Mouse (Mus musculus) cerebellum, adult 9-10 months (tissue): Measurements from ENCODE around the gene B3gnt9.
A peak's percentile ranks its signal among the peaks of the same experiment; 100 is the strongest.
"Not testable (repeated sequence)": the region's sequence is repeated elsewhere in the genome, so short reads cannot be mapped to it uniquely, and the experiment has no call there.

Source experiments
- DNase-seq: peaks from one replicate; pipeline ENCODE4 v3.0.0; 2022

Gene B3gnt9

DNA sequence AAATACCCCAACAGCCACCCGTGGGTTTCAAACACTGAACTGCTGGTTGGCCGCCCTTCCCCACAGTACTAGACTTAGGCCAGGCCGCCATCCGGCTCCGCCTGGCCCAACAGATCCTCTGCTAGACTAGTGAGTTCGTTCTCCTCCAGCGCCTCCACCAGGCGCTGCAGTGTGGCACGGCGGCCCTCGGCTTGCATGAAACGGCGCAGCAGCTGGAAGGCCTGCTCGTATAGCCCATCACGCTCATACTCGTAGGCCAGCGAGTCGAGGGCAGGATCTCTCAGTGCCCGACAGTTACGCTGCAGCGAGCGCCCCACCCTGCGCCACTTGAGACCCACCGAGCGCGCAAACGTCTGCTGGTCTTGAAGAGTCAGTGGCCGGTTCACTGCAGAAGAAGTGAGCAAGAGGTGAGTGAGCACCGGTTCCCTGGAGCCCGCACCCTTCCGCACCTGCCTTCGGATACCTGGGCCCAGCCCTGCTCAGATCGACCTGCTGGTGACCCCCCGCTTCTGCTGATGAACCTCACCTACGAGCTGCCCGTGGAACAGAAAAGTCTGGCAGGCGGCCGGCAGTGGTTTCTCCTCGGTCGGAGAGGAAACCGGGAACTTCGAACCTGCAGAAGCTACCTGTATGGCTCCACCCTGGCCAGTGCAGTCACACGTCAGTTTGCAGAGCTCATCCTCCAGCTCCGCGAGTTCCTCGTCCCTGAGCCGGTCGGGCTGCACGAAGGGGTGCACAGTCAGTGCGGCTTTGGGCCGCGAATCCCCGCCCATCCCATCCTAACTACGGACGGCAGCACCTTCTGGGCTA is 4.2 kb upstream of the B3gnt9 start:
- peak; percentile 39 for DNase-seq

DNA sequence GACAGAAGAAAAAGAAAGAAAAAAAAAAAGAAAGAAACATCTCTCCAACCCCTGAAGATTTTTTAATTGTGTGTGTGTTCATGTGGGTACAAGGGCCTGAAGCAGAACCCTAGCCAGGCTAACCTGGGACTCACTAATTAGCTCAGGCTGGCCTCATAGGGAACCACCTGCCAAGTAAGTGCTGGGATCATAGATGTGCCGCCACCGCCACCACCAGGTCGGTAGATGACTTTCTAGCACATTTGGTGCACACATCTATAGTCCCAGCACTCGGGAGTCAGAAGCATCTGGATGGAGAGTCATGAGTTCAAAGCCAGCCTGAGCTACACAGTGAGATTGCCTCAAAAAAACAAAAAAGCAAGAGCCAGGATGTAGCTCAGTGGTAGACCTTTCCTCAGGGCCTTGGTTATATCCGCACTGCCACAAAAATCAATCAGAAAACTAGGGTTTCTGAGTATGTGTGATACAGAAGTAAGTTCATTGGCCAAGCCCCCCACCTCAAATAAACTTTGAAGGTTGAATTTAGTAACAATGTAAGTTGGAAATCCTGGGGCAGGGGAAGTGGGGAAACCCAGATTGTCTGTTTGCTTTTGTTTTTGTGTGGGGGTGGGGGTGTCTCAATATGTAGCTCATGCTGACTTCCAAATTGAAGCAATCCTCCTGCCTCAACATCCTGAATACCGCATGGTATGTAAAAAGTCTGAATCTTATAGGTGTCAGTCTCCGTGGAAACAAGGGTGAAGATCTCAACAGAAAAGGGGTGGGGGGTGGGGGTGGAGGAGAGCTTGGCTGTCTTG is 2.6 kb upstream of the B3gnt9 start:
- DNase-seq: peak; percentile 17

DNA sequence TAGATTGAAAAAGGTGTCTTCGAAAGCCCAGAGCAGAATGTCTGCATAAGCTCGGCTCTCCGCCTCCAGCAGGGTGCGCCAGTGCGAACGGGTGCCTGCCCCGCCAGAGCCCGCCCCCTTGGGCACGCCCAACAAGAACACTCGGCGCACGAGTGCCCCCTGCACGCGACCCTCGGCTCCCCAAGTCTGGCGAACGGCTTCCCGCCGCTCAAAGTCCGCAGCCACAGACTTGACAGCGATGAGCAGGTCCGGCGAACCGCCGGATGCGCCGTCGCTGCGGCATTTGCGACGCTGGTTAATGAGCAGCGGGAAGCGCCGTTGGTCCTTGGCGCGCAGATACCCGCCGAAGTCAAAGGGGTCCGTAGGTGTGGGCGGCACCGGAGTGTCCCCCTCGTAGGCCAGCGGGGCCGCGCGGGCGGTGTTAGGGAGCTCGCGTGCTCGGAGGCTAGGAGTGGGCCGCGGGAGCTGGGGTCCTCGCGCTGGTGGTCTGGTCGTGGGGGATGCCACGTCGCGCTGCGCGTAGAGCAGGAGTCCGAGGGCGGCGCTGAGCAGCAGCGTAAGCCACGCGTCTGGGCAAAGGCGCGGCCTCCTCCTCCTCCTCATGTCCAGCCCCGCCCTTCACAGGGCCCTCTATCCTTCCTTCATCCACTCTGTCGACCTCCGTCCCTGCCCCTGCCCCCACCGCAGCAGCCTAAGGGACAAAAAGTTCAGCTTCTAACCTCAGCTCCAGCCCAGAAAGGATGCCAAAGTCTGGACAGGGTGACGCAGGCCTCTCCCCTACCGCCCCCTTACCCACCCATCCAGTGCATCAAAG is 594 bp downstream of the B3gnt9 start:
- DNase-seq: peak; percentile 81

GRCm38 (mm10) chr8:105253766-105254151 is 1.2 kb downstream of the B3gnt9 start:
- DNase-seq: no peak

DNA sequence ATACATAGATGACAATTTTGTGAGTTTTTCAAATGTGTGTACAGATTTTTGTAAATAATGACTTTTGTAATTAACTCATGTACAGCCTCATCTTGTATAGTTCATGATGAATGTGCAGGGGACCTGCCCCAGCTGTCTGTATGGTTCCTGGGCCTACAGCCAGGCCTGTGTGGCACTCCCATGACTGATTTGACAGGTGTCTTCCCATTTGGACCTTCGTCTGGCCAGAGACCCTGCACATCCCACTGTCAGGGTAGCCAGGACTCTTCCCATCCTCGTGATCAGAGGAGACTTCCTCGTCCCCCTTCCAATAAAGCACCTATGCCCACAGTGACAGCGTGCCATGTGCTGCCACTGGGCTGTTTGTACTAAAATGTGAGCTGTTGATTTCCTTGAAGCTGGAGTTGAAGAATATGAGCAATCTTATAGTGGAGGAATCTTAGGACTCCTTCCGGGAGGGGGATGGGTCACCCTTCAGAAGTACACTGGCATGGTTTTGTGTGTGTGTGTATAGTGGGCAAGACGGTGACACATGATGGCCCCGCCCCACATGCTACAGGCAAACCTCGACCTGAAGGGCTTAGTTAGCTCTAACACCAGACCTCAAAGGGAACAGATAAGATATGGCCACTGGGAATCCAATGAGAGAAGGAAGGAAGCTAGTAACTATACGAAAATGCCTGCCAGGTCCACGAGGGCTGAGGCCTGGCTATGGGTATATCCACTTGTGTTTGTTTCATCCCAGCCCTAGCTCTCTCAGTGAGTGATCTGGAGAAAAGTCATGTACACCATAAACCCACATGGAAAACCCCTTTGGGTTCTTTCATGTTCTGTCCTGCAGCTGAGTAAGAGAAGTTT is 2.0 kb downstream of the B3gnt9 start:
- peak; percentile 23 for DNase-seq

DNA sequence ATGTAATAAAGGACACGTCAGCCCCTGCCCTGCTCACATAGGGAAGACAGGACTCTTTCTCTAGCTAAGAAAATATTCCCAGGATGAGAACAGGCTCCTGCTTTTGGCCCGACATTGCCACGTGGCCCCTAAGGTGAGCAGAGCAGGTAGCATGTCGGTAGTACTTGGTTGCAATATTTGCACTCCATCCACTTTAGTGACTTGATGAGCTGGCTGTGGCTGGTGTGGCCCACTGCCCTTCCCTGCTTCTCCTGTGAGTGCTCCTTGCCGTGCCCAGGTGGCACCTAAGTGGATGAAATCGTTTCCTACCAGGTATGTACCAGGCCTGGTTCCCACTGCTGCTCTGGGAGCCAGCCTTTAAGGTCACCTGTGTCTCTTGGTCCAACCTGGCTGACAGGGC is 3.0 kb downstream of the B3gnt9 start:
- DNase-seq: no peak

DNA sequence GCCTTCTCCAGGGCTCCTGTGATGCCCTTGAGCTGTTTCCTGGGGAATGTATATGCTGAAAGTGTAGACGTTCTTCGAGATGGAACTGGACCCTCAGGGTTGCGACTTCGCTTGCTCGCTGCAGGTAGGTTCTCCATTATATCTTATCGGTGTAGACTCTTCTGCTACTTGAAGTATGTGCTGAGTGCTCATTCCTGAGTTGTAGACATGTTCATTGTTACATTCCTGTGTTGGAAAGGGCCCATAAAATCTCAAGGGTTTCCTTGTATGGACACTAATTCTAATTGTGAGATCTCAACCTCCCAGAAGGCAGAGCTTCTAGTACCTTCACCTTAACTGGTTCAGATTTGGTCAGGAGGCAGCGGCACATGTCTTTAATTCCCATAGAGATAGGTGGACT is 13.9 kb downstream of the B3gnt9 start:
- no peak for DNase-seq

GRCm38 (mm10) chr8:105237442-105238142 is 17.4 kb downstream of the B3gnt9 start:
- DNase-seq: no peak

DNA sequence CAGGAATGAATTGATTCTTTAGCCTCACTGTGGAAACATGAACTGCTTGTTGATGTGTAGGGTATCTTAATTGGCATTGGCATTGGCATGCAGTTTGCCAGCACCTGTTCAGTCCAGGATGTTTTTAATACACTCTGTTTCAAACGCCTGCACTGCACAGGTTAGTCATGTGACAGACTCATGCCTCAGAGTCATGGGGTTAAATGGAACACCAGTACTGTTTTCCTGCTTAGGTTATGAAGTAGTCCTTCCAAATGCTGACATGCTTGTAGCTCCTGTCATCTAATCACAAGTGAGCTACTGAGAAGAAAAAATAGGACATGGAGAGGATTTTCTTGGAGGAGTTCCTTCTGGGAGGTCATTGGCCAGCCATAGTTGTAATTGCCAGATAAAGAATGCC is 19.7 kb downstream of the B3gnt9 start:
- DNase-seq: no peak

DNA sequence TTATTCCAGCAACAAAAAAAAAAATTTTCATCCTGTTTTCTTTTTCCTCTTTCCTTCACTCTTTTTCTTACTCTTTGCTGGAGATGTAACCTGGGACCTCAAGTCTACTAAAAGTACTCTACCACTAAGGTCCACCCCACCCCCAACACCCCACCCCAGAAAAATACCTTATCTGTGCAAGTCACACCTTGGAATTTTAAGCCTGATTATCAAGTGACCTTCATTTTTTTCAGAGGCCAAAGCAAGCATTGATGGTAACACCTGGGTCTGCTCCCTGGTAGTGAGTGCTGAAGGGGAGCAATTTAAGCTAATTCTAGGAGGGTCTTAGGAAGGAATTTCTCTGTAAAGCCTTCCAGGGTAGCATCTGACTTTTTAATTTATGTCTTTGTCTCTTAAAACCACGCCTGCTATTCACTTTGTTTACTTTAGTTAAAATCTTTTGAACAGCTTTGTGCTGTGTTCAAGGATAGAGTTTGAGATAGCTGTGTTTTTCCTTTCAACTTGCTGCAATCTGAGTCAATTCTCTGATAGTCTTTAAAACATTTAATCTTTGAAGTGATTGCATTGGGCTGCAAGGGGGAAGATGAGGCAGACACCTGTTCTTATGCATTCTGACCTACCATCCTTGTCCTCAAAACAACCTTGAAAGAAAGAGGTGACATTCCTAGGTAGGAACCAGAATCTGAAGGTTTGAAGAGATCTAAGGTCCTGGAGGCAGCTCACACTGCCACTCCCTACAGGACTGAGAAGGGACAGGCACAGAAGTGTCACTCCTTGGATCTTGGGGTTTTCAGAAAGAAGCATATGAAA is 21.6 kb downstream of the B3gnt9 start:
- DNase-seq: no peak

- not testable (repeated sequence) for DNase-seq
Measured at GRCm38 (mm10) chr8:105232321-105232693, 22.6 kb downstream of the B3gnt9 start.

- DNase-seq: no peak
Measured at GRCm38 (mm10) chr8:105231503-105232320, 23.2 kb downstream of the B3gnt9 start.

DNA sequence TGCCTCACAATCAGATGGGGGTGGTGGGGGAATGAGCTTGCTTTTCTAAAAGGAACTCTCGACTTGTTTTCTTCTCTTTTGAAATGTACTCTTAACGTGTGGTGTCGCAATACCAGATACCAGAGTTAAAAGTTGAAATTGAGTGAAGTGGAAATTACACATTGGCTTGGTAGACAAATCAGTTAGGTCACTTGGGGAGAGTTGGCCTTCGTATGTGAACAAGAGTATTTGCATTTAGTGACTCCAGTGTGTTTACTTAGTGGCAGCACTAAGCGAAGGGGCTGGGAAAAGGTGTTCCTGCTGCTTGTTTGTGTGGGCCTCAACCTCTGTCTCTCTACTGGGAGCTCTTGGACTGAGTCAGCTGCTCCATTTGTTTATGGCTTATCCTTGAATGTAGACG is 29.0 kb downstream of the B3gnt9 start:
- no peak for DNase-seq

DNA sequence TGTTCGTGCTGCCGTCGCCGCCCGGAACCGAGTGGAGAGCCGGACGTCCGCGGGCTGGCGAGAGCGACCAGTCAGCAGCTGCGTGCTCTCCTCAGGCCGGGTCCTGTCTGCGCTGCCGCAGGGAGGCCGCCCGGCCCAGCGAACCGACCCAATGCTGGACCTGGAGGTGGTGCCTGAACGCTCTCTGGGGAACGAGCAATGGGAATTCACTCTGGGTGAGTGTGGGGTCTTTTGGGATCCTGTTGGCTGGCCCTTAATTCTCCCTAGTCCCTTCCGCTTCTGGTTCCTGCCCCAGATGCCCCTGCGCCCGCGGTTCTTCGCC is 29.7 kb downstream of the B3gnt9 start:
- DNase-seq: no peak

DNA sequence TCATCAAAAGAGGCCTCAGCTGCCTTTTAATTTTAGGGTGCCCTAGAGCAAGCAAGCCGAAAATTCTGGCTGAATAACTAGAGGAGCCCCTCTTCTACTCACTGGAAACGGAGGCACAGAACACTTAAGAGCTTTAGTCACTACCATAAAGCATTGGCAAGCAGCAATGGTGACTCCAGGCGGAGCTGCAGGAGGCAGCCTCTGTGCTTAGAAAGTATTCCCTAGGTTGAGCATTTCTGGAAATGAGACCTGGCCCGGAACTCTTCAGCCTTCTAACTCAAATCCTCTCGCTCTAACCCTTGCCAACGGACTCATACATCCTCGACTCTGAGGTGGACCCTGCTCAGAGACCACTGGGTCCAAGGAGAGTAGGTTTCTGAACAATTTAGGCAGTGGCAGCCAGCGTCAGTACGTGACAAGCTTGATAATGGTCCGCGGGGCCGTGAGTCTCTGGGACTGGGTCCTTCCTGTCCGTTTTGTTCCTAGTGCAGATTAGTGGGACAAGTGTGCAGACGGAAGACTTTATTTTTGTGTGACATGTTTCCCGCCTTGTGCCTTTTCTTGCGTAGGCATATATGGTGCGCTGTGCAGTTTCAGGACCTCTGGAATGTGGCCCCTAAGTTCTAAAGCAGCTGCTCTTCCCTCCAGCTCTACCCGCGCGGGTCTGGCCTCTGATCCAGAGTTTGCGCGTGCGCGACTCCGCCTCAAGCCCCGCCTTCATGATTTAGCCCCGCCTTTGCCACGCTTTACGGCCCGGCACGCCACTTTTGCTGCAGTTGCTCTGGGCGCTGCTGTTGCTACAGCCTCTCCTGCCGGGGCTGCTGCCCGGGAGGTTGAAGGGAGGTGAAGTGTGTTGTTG is 30.3 kb downstream of the B3gnt9 start, which contains the start of gene D230025D16Rik:
TSS of gene D230025D16Rik (plus strand) at position 733 of the 859 bp plus-strand sequence.
- DNase-seq: peak; percentile 94

DNA sequence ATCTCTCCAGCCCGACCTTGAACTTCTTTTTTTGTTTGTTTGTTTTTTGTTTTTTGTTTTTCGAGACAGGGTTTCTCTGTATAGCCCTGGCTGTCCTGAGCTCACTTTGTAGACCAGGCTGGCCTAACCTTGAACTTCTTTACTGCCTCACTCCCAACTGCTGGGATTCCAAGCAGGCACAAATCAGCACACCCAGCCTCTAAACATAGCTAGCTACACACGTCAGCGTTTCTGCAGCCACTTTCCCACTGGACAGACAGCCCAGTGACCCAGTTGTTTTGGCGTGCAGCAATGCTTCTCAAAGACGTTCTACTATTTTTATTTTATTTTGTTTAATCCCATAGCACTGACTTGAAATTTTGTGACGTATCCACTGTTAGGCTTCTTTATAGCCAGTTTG is 31.1 kb downstream of the B3gnt9 start:
- no peak for DNase-seq

GRCm38 (mm10) chr8:105217926-105218522 is 36.9 kb downstream of the B3gnt9 start:
- DNase-seq: peak; percentile 80

- no peak for DNase-seq
Measured at GRCm38 (mm10) chr8:105214104-105214503, 40.8 kb downstream of the B3gnt9 start.
